Mouse (Mus musculus): ENCODE measurements at regions not wholly inside any gene's neighbourhood (a gene's known extent, or its start where the extent isn't known, plus 50 kb on each side); places are given as distances from the start of the nearest gene placed in this dataset.

- ATAC-seq (replicated peaks; ENCODE audit: poor library complexity), result no peak
Measured at GRCm38 (mm10) chr6:4397695-4398598, 106.7 kb upstream of the Col1a2 start.

GRCm38 (mm10) chr6:4398599-4398980, 106.0 kb upstream of the Col1a2 start:
- ATAC-seq (replicated peaks; ENCODE audit: poor library complexity), result no peak

- no peak for ATAC-seq (replicated peaks; ENCODE audit: poor library complexity)
Measured at GRCm38 (mm10) chr6:4405301-4405700, 99.3 kb upstream of the Col1a2 start.

- peak; percentile 82 for ATAC-seq (replicated peaks; ENCODE audit: poor library complexity)
Measured at GRCm38 (mm10) chr6:4407748-4408147, 96.9 kb upstream of the Col1a2 start.

- ATAC-seq (replicated peaks; ENCODE audit: poor library complexity), result no peak
Measured at GRCm38 (mm10) chr6:4413201-4413600, 91.4 kb upstream of the Col1a2 start.

- peak; percentile 95 for ATAC-seq (replicated peaks; ENCODE audit: poor library complexity)
Measured at GRCm38 (mm10) chr6:4414166-4414565, 90.4 kb upstream of the Col1a2 start.

- ATAC-seq (replicated peaks; ENCODE audit: poor library complexity), result no peak
Measured at GRCm38 (mm10) chr6:4415206-4415605, 89.4 kb upstream of the Col1a2 start.

GRCm38 (mm10) chr6:4417247-4417709, 87.3 kb upstream of the Col1a2 start:
- 0 out of 2 replicates have a peak, but pooled peaks have one; percentile 31 for ATAC-seq (replicated peaks; ENCODE audit: poor library complexity)

- ATAC-seq (replicated peaks; ENCODE audit: poor library complexity), result no peak
Measured at GRCm38 (mm10) chr6:4418376-4418775, 86.2 kb upstream of the Col1a2 start.

GRCm38 (mm10) chr6:4418941-4419351, 85.7 kb upstream of the Col1a2 start:
- no peak for ATAC-seq (replicated peaks; ENCODE audit: poor library complexity)

GRCm38 (mm10) chr6:4421466-4421865, 83.1 kb upstream of the Col1a2 start:
- ATAC-seq (replicated peaks; ENCODE audit: poor library complexity), result no peak

GRCm38 (mm10) chr6:4427122-4427521, 77.5 kb upstream of the Col1a2 start:
- ATAC-seq (replicated peaks; ENCODE audit: poor library complexity), result no peak

GRCm38 (mm10) chr6:4430704-4431310, 73.8 kb upstream of the Col1a2 start:
- no peak for ATAC-seq (replicated peaks; ENCODE audit: poor library complexity)

GRCm38 (mm10) chr6:4432192-4432591, 72.4 kb upstream of the Col1a2 start:
- ATAC-seq (replicated peaks; ENCODE audit: poor library complexity), result no peak

GRCm38 (mm10) chr6:4436439-4436838, 68.2 kb upstream of the Col1a2 start:
- ATAC-seq (replicated peaks; ENCODE audit: poor library complexity), result no peak

- ATAC-seq (replicated peaks; ENCODE audit: poor library complexity), result no peak
Measured at GRCm38 (mm10) chr6:4436874-4437273, 67.7 kb upstream of the Col1a2 start.

GRCm38 (mm10) chr6:4441618-4442167, 62.9 kb upstream of the Col1a2 start:
- ATAC-seq (replicated peaks; ENCODE audit: poor library complexity), result no peak

- ATAC-seq (replicated peaks; ENCODE audit: poor library complexity), result no peak
Measured at GRCm38 (mm10) chr6:4445906-4446305, 58.7 kb upstream of the Col1a2 start.

GRCm38 (mm10) chr6:4451227-4451626, 53.4 kb upstream of the Col1a2 start:
- ATAC-seq (replicated peaks; ENCODE audit: poor library complexity), result no peak

Data from megakaryocyte progenitor cell, adult 5-6 weeks (primary cell).